In genomic region chr2:59745428-59745827, GRCm38 (mm10) we compare ENCODE assay signal across 9 mouse cellular contexts.
DNase-seq lines count a peak whose midpoint lies in the region; ATAC-seq and TF ChIP-seq lines count a peak whose summit lies in the region.
"Had no signal": no experiment of that assay in that cellular context is flagged by ENCODE, and none has a peak within 500 bp of the region (broad histone marks: within the 10 kb centered on the region; RNA-seq: fewer than 3 reads in every experiment).

No protein-coding gene starts in this region.

- no peak overlapping the region for H3K27ac ChIP-seq in hindbrain, embryonic 10.5 days
- H3K27ac ChIP-seq in hindbrain, embryonic 13.5 days = no peak overlapping the region
- H3K27ac ChIP-seq in forebrain, embryonic 15.5 days (replicated peaks) = no peak overlapping the region
- H3K27ac ChIP-seq in small intestine, adult 2 months (ENCODE audit: insufficient read depth, low read depth, low read length) = no peak overlapping the region
- H3K27ac ChIP-seq: liver, embryonic 13.5 days had no signal

- peak; percentile 54 for DNase-seq in hindbrain, embryonic 10.5 days (ENCODE audit: low spot score)
- peak; percentile 39 for DNase-seq in c-Kit-positive CD71-negative TER-119-negative erythroid progenitor cells, embryonic 14.5 days (ENCODE audit: low read depth)
- peak; percentile 76 to 82 for DNase-seq in kidney, postnatal 4 days
- DNase-seq in lung, postnatal 4 days = peak; percentile 43 to 75
- DNase-seq: liver, embryonic 13.5 days had no signal

- H3K4me2 ChIP-seq in hindbrain, embryonic 13.5 days = no peak overlapping the region
- no peak overlapping the region for H3K4me2 ChIP-seq in forebrain, embryonic 15.5 days (replicated peaks)
- H3K4me2 ChIP-seq: liver, embryonic 13.5 days had no signal

- no peaks in the 10 kb centered on the region for H3K9me3 ChIP-seq in hindbrain, embryonic 10.5 days
- no peaks in the 10 kb centered on the region for H3K9me3 ChIP-seq in hindbrain, embryonic 13.5 days
- H3K9me3 ChIP-seq in E14TG2a.4 (ENCODE audit: low read length) = no peaks in the 10 kb centered on the region
- no peaks in the 10 kb centered on the region for H3K9me3 ChIP-seq in forebrain, embryonic 15.5 days
- H3K9me3 ChIP-seq: liver, embryonic 13.5 days had no signal

- no peak overlapping the region for H3K4me3 ChIP-seq in hindbrain, embryonic 10.5 days
- H3K4me3 ChIP-seq in hindbrain, embryonic 13.5 days = no peak overlapping the region
- no peak overlapping the region for H3K4me3 ChIP-seq in E14TG2a.4 (replicated peaks; ENCODE audit: low read length)
- H3K4me3 ChIP-seq in forebrain, embryonic 15.5 days = no peak overlapping the region
- H3K4me3 ChIP-seq in small intestine, adult 2 months (ENCODE audit: low read depth, low read length) = no peak overlapping the region
- H3K4me3 ChIP-seq: liver, embryonic 13.5 days had no signal

- WGBS in hindbrain, embryonic 10.5 days = 35% methylated on average over 6 of the region's 6 CpGs
- 38% methylated on average over 6 of the region's 6 CpGs for WGBS in hindbrain, embryonic 13.5 days
- WGBS in forebrain, embryonic 15.5 days = 34% methylated on average over 6 of the region's 6 CpGs
- WGBS in small intestine, adult 2 months = 42% methylated on average over 6 of the region's 6 CpGs

- H3K9ac ChIP-seq in hindbrain, embryonic 13.5 days = no peak overlapping the region
- no peak overlapping the region for H3K9ac ChIP-seq in forebrain, embryonic 15.5 days (replicated peaks)
- H3K9ac ChIP-seq: liver, embryonic 13.5 days had no signal

- no peak for TF ChIP-seq POLR2A in small intestine, adult 2 months (IDR thresholded peaks at IDR 0.05; ENCODE audit: low read depth, low read length)

- H3K4me1 ChIP-seq in hindbrain, embryonic 10.5 days (replicated peaks) = peaks cover 16% of the 10 kb centered on the region
- no peaks in the 10 kb centered on the region for H3K4me1 ChIP-seq in hindbrain, embryonic 13.5 days (replicated peaks)
- peaks cover 74% of the 10 kb centered on the region for H3K4me1 ChIP-seq in E14TG2a.4 (replicated peaks; ENCODE audit: low read depth, low read length)
- no peaks in the 10 kb centered on the region for H3K4me1 ChIP-seq in forebrain, embryonic 15.5 days
- H3K4me1 ChIP-seq in small intestine, adult 2 months (ENCODE audit: control insufficient read depth, insufficient read depth, insufficient read length, low read length) = peaks cover 24% of the 10 kb centered on the region; the same call in 1 of the 2 replicates

- ATAC-seq in hindbrain, embryonic 13.5 days (ENCODE audit: low FRiP score) = no peak; the same call in 1 of the 2 replicates
- 0 out of 2 replicates have a peak, but pooled peaks have one; percentile 16 for ATAC-seq in forebrain, embryonic 15.5 days (replicated peaks)

- no peaks in the 10 kb centered on the region for H3K27me3 ChIP-seq in hindbrain, embryonic 10.5 days (ENCODE audit: insufficient read depth, poor library complexity, severe bottlenecking)
- H3K27me3 ChIP-seq in hindbrain, embryonic 13.5 days = no peaks in the 10 kb centered on the region
- H3K27me3 ChIP-seq in E14TG2a.4 (ENCODE audit: insufficient read depth, low read length) = no peaks in the 10 kb centered on the region
- no peaks in the 10 kb centered on the region for H3K27me3 ChIP-seq in forebrain, embryonic 15.5 days
- no peaks in the 10 kb centered on the region for H3K27me3 ChIP-seq in small intestine, adult 2 months (ENCODE audit: control insufficient read depth, insufficient read depth, low read length)
- H3K27me3 ChIP-seq: liver, embryonic 13.5 days had no signal

- TF ChIP-seq CTCF in E14TG2a.4 (conservative IDR thresholded peaks at IDR 0.05; ENCODE audit: low read length) = peak; percentile 82
- TF ChIP-seq CTCF in small intestine, adult 2 months (IDR thresholded peaks at IDR 0.05; ENCODE audit: extremely low read depth, insufficient read length, insufficient replicate concordance, low read depth, low read length) = peak; percentile 64

- H3K36me3 ChIP-seq in hindbrain, embryonic 10.5 days = no peaks in the 10 kb centered on the region
- no peaks in the 10 kb centered on the region for H3K36me3 ChIP-seq in hindbrain, embryonic 13.5 days
- H3K36me3 ChIP-seq in E14TG2a.4 (ENCODE audit: insufficient read depth, low read length) = peaks cover 11% of the 10 kb centered on the region; the same call in 1 of the 2 replicates
- no peaks in the 10 kb centered on the region for H3K36me3 ChIP-seq in forebrain, embryonic 15.5 days
- H3K36me3 ChIP-seq in small intestine, adult 2 months (ENCODE audit: control insufficient read depth, insufficient read depth, low read length) = no peaks in the 10 kb centered on the region
- H3K36me3 ChIP-seq: liver, embryonic 13.5 days had no signal
